Mouse (Mus musculus): ENCODE results near the gene Cdc42se2. TPM values are rescaled to one million over a fixed set of nuclear protein-coding genes. Genes with fewer than 3 reads are reported as not detected.

Gene Cdc42se2
- total and polyA plus RNA-seq, 2 experiments, result 8.0 to 9.2 TPM

DNA sequence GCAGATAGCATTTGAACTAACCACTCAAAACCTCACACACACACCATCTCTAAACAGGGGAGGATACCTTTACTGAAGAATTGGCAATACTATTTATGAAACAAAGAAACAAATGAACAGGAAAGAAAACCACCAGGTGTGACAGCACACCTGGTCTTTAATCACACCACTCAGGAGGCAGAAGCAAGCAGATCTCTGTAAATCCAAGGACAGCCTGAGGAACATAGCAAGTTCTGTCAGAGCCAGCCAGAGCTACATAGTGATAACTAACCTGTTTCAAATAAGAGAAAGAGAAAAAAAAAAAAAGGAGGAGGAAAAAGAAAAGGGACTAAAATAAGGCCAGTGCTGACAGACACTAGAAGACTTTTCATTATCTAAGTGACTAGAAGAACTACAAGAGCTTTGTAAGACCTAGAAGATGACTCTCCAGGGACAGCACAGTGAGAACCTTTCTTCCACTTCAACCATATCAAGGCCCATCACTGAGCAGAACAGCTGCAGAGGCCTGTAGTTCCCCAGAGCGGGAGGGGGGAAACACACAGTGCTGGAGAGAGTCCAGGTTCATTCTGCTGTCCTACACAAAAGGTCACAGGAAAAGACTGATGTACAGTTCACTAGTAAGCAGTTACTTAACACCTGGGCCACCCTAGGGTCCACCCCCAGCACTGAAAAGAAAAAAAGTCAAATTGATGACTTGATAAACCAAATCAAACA is 9.2 kb downstream of the Cdc42se2 start:
- WGBS, result 25% methylated on average over 1 of the region's 1 CpGs
- Histone ChIP-seq H3K9ac (ENCODE audit: low read depth, low read length) (no peak overlapping the region), H3K27ac (replicated peaks; ENCODE audit: insufficient read depth, low read depth, low read length) (no peak overlapping the region), H3K36me3 (ENCODE audit: control insufficient read depth, insufficient read depth, low read length) (no peaks in the 10 kb centered on the region), H3K79me2 (ENCODE audit: control insufficient read depth, insufficient read depth, low read length) (peaks cover 27% of the 10 kb centered on the region; the same call in 1 of the 2 replicates), H3K4me3 (ENCODE audit: insufficient read depth, low read depth, low read length) (no peak overlapping the region), H3K27me3 (ENCODE audit: control insufficient read depth, insufficient read depth, low read length) (no peaks in the 10 kb centered on the region), H3K4me1 (ENCODE audit: control insufficient read depth, insufficient read depth, low read length) (peaks cover 2% of the 10 kb centered on the region; the same call in 1 of the 2 replicates)
- DNase-seq (ENCODE audit: extremely low read depth, low read depth, low spot score), result no peak
- TF ChIP-seq CTCF (IDR thresholded peaks at IDR 0.05; ENCODE audit: low read depth, low read length) (no peak), POLR2A (IDR thresholded peaks at IDR 0.05; ENCODE audit: extremely low read depth, insufficient read depth, low read length) (no peak)

GRCm38 (mm10) chr11:54777387-54778130 is 9.9 kb downstream of the Cdc42se2 start:
- H3K4me3 ChIP-seq (ENCODE audit: insufficient read depth, low read depth, low read length), result no peak overlapping the region
- no peaks in the 10 kb centered on the region for H3K36me3 ChIP-seq (ENCODE audit: control insufficient read depth, insufficient read depth, low read length)
- 91% methylated on average over 6 of the region's 6 CpGs for WGBS
- DNase-seq (ENCODE audit: extremely low read depth, low read depth, low spot score), result no peak
- peaks cover 27% of the 10 kb centered on the region; the same call in 1 of the 2 replicates for H3K79me2 ChIP-seq (ENCODE audit: control insufficient read depth, insufficient read depth, low read length)
- no peaks in the 10 kb centered on the region for H3K27me3 ChIP-seq (ENCODE audit: control insufficient read depth, insufficient read depth, low read length)
- H3K9ac ChIP-seq (ENCODE audit: low read depth, low read length), result no peak overlapping the region
- peaks cover 2% of the 10 kb centered on the region; the same call in 1 of the 2 replicates for H3K4me1 ChIP-seq (ENCODE audit: control insufficient read depth, insufficient read depth, low read length)
- TF ChIP-seq CTCF (IDR thresholded peaks at IDR 0.05; ENCODE audit: low read depth, low read length), result no peak
- TF ChIP-seq POLR2A (IDR thresholded peaks at IDR 0.05; ENCODE audit: extremely low read depth, insufficient read depth, low read length), result no peak
- no peak overlapping the region for H3K27ac ChIP-seq (replicated peaks; ENCODE audit: insufficient read depth, low read depth, low read length)

GRCm38 (mm10) chr11:54776735-54777333 is 10.6 kb downstream of the Cdc42se2 start:
- WGBS, result 72% methylated on average over 4 of the region's 4 CpGs
- no peak for TF ChIP-seq POLR2A (IDR thresholded peaks at IDR 0.05; ENCODE audit: extremely low read depth, insufficient read depth, low read length)
- no peak for TF ChIP-seq CTCF (IDR thresholded peaks at IDR 0.05; ENCODE audit: low read depth, low read length)
- Histone ChIP-seq H3K9ac (ENCODE audit: low read depth, low read length) (no peak overlapping the region), H3K4me3 (ENCODE audit: insufficient read depth, low read depth, low read length) (no peak overlapping the region), H3K27me3 (ENCODE audit: control insufficient read depth, insufficient read depth, low read length) (no peaks in the 10 kb centered on the region), H3K79me2 (ENCODE audit: control insufficient read depth, insufficient read depth, low read length) (peaks cover 28% of the 10 kb centered on the region; the same call in 1 of the 2 replicates), H3K27ac (replicated peaks; ENCODE audit: insufficient read depth, low read depth, low read length) (no peak overlapping the region), H3K4me1 (ENCODE audit: control insufficient read depth, insufficient read depth, low read length) (peaks cover 2% of the 10 kb centered on the region; the same call in 1 of the 2 replicates), H3K36me3 (ENCODE audit: control insufficient read depth, insufficient read depth, low read length) (no peaks in the 10 kb centered on the region)
- DNase-seq (ENCODE audit: extremely low read depth, low read depth, low spot score), result no peak

GRCm38 (mm10) chr11:54776367-54776701 is 11.1 kb downstream of the Cdc42se2 start:
- Histone ChIP-seq H3K4me3 (ENCODE audit: insufficient read depth, low read depth, low read length) (no peak overlapping the region), H3K27ac (replicated peaks; ENCODE audit: insufficient read depth, low read depth, low read length) (no peak overlapping the region), H3K27me3 (ENCODE audit: control insufficient read depth, insufficient read depth, low read length) (no peaks in the 10 kb centered on the region), H3K4me1 (ENCODE audit: control insufficient read depth, insufficient read depth, low read length) (peaks cover 2% of the 10 kb centered on the region; the same call in 1 of the 2 replicates), H3K9ac (ENCODE audit: low read depth, low read length) (no peak overlapping the region), H3K36me3 (ENCODE audit: control insufficient read depth, insufficient read depth, low read length) (no peaks in the 10 kb centered on the region), H3K79me2 (ENCODE audit: control insufficient read depth, insufficient read depth, low read length) (peaks cover 27% of the 10 kb centered on the region; the same call in 1 of the 2 replicates)
- WGBS, result 83% methylated on average over 2 of the region's 2 CpGs
- DNase-seq (ENCODE audit: extremely low read depth, low read depth, low spot score), result peak; percentile 9
- TF ChIP-seq POLR2A (IDR thresholded peaks at IDR 0.05; ENCODE audit: extremely low read depth, insufficient read depth, low read length) (no peak), CTCF (IDR thresholded peaks at IDR 0.05; ENCODE audit: low read depth, low read length) (no peak)

GRCm38 (mm10) chr11:54775628-54776366 is 11.7 kb downstream of the Cdc42se2 start:
- H3K79me2 ChIP-seq (ENCODE audit: control insufficient read depth, insufficient read depth, low read length), result peaks cover 24% of the 10 kb centered on the region; the same call in 1 of the 2 replicates
- peaks cover 2% of the 10 kb centered on the region; the same call in 1 of the 2 replicates for H3K4me1 ChIP-seq (ENCODE audit: control insufficient read depth, insufficient read depth, low read length)
- peak overlapping the region; percentile 40 for H3K27ac ChIP-seq (replicated peaks; ENCODE audit: insufficient read depth, low read depth, low read length)
- no peaks in the 10 kb centered on the region for H3K36me3 ChIP-seq (ENCODE audit: control insufficient read depth, insufficient read depth, low read length)
- no peak overlapping the region for H3K9ac ChIP-seq (ENCODE audit: low read depth, low read length)
- no peak for TF ChIP-seq CTCF (IDR thresholded peaks at IDR 0.05; ENCODE audit: low read depth, low read length)
- TF ChIP-seq POLR2A (IDR thresholded peaks at IDR 0.05; ENCODE audit: extremely low read depth, insufficient read depth, low read length), result no peak
- no peak overlapping the region for H3K4me3 ChIP-seq (ENCODE audit: insufficient read depth, low read depth, low read length)
- DNase-seq (ENCODE audit: extremely low read depth, low read depth, low spot score), result peak; percentile 4
- 61% methylated on average over 4 of the region's 4 CpGs for WGBS
- H3K27me3 ChIP-seq (ENCODE audit: control insufficient read depth, insufficient read depth, low read length), result no peaks in the 10 kb centered on the region
